Mouse (Mus musculus) CH12.LX (cell line): Measurements from ENCODE around the gene Gm45233. TPM values are rescaled to one million over a fixed set of nuclear protein-coding genes. Genes with fewer than 3 reads are reported as not detected.

Source experiments
- DNase-seq: peaks from one replicate; pipeline ENCODE4 v3.0.0-alpha.2; 2013; ENCODE audit errors: extremely low read depth
- H3K27ac ChIP-seq: 2 replicates; pipeline ENCODE4 v1.5.1; 2012; ENCODE audit warnings: low read depth, mild to moderate bottlenecking, control low read depth, moderate library complexity; ENCODE audit not compliant: insufficient read depth
- H3K27me3 ChIP-seq: replicated peaks from 2 replicates; pipeline ENCODE3; 2012; ENCODE audit warnings: inconsistent platforms
- H3K36me3 ChIP-seq, 2 experiments: replicated peaks in 1 of 2; 2 replicates each; pipeline versions ENCODE3 to v1.6.1; 2012; ENCODE audit warnings: inconsistent platforms in 1 of 2, low read length in 1 of 2, mild to moderate bottlenecking in 1 of 2, mixed read lengths in 1 of 2, moderate library complexity in 1 of 2; ENCODE audit not compliant: control insufficient read depth in 1 of 2, insufficient read depth in 1 of 2
- H3K4me1 ChIP-seq, 2 experiments: 2 replicates each; pipeline ENCODE4 v1.6.1; 2012; ENCODE audit warnings: inconsistent platforms in 1 of 2, moderate library complexity in 1 of 2; ENCODE audit not compliant: insufficient read depth in 2 of 2, control insufficient read depth in 1 of 2
- H3K4me2 ChIP-seq: 2 replicates; pipeline ENCODE4 v1.6.1; 2012; ENCODE audit warnings: low read depth, mild to moderate bottlenecking, control low read depth; ENCODE audit not compliant: poor library complexity, insufficient read depth, severe bottlenecking
- H3K4me3 ChIP-seq, 3 experiments: fragments of 150-350 bp in 1 of 3; sonication (generic) in 1 of 3; replicated peaks in 1 of 3; 2 replicates each; pipeline versions ENCODE3 to v1.5.1; 2011 to 2012; ENCODE audit warnings: low read depth in 2 of 3, low read length in 2 of 3, mild to moderate bottlenecking in 2 of 3, moderate library complexity in 2 of 3, control low read depth in 1 of 3, improper control_type of control experiment in 1 of 3, inconsistent platforms in 1 of 3, mixed read lengths in 1 of 3; ENCODE audit not compliant: poor library complexity in 1 of 3
- H3K79me2 ChIP-seq: replicated peaks from 2 replicates; pipeline ENCODE4 v1.6.1; 2012; ENCODE audit warnings: mild to moderate bottlenecking, moderate library complexity; ENCODE audit not compliant: control insufficient read depth, poor library complexity, insufficient read depth, severe bottlenecking; ENCODE audit errors: extremely low read depth
- H3K9ac ChIP-seq: 2 replicates; pipeline ENCODE4 v1.6.1; 2012; ENCODE audit warnings: low read depth, mild to moderate bottlenecking, control low read depth, moderate library complexity; ENCODE audit not compliant: insufficient read depth
- H3K9me3 ChIP-seq: replicated peaks from 2 replicates; pipeline ENCODE3; 2012; ENCODE audit warnings: low read length, inconsistent platforms, mixed read lengths
- BHLHE40 ChIP-seq: IDR thresholded peaks from 2 replicates; pipeline ENCODE4 v1.6.1; 2011; ENCODE audit warnings: mild to moderate bottlenecking, low read depth, low read length, improper control_type of control experiment
- CHD1 ChIP-seq: IDR thresholded peaks from 2 replicates; pipeline ENCODE4 v1.6.1; 2012; ENCODE audit warnings: low read depth, low read length, improper control_type of control experiment, inconsistent platforms
- CHD2 ChIP-seq: IDR thresholded peaks from 2 replicates; pipeline ENCODE4 v1.6.1; 2011; ENCODE audit warnings: low read length, improper control_type of control experiment
- CTCF ChIP-seq, 2 experiments: IDR thresholded peaks in 1 of 2; conservative IDR thresholded peaks in 1 of 2; 2 replicates each; pipeline ENCODE4 v1.5.1; 2011 to 2012; ENCODE audit warnings: low read depth in 2 of 2, low read length in 2 of 2, improper control_type of control experiment in 1 of 2, inconsistent platforms in 1 of 2, mild to moderate bottlenecking in 1 of 2, moderate library complexity in 1 of 2
- E2F4 ChIP-seq: IDR thresholded peaks from 2 replicates; pipeline ENCODE4 v1.6.1; 2011; ENCODE audit warnings: low read depth, low read length, improper control_type of control experiment; ENCODE audit not compliant: insufficient replicate concordance
- EP300 ChIP-seq: IDR thresholded peaks from 2 replicates; pipeline ENCODE4 v1.6.1; 2011; ENCODE audit warnings: low read length, improper control_type of control experiment
- ETS1 ChIP-seq: conservative IDR thresholded peaks from 2 replicates; pipeline ENCODE4 v1.6.1; 2012; ENCODE audit warnings: low read depth, mild to moderate bottlenecking, inconsistent platforms, low read length, improper control_type of control experiment, moderate library complexity
- GABPA ChIP-seq: IDR thresholded peaks from 2 replicates; pipeline ENCODE4 v1.6.1; 2012; ENCODE audit warnings: low read depth, low read length, improper control_type of control experiment, inconsistent platforms; ENCODE audit not compliant: insufficient replicate concordance
- IRF4 ChIP-seq: IDR thresholded peaks from 2 replicates; pipeline ENCODE4 v1.6.1; 2014; ENCODE audit warnings: low read depth, mild to moderate bottlenecking, inconsistent platforms, low read length, improper control_type of control experiment
- JUN ChIP-seq: IDR thresholded peaks from 2 replicates; pipeline ENCODE4 v1.6.1; 2011; ENCODE audit warnings: low read depth, mild to moderate bottlenecking, low read length, improper control_type of control experiment, moderate library complexity; ENCODE audit not compliant: insufficient read depth
- JUND ChIP-seq: conservative IDR thresholded peaks from 2 replicates; pipeline ENCODE4 v1.6.1; 2011; ENCODE audit warnings: low read depth, low read length, improper control_type of control experiment
- KAT2A ChIP-seq: IDR thresholded peaks from 2 replicates; pipeline ENCODE4 v1.6.1; 2012; ENCODE audit warnings: low read length, improper control_type of control experiment, inconsistent platforms; ENCODE audit not compliant: insufficient replicate concordance
- MAFK ChIP-seq: IDR thresholded peaks from 2 replicates; pipeline ENCODE4 v1.6.1; 2011; ENCODE audit warnings: low read length, improper control_type of control experiment; ENCODE audit not compliant: insufficient replicate concordance
- MAX ChIP-seq: IDR thresholded peaks from 2 replicates; pipeline ENCODE4 v1.6.1; 2011; ENCODE audit warnings: low read length, improper control_type of control experiment
- MAZ ChIP-seq: IDR thresholded peaks from 2 replicates; pipeline ENCODE4 v1.6.1; 2012; ENCODE audit warnings: low read depth, mild to moderate bottlenecking, inconsistent platforms, low read length, improper control_type of control experiment, moderate library complexity
- MYC ChIP-seq: IDR thresholded peaks from 2 replicates; pipeline ENCODE4 v1.6.1; 2011; ENCODE audit warnings: low read depth, mild to moderate bottlenecking, improper control_type of control experiment, low read length
- NELFE ChIP-seq: IDR thresholded peaks from 2 replicates; pipeline ENCODE4 v1.6.1; 2011; ENCODE audit warnings: low read depth, low read length, improper control_type of control experiment
- NRF1 ChIP-seq: IDR thresholded peaks from 2 replicates; pipeline ENCODE4 v1.6.1; 2014; ENCODE audit warnings: low read depth, mild to moderate bottlenecking, inconsistent platforms, low read length, improper control_type of control experiment, moderate library complexity
- PAX5 ChIP-seq: IDR thresholded peaks from 2 replicates; pipeline ENCODE4 v1.6.1; 2012; ENCODE audit warnings: low read length, inconsistent platforms, mixed read lengths
- RAD21 ChIP-seq: IDR thresholded peaks from 2 replicates; pipeline ENCODE4 v1.6.1; 2011; ENCODE audit warnings: low read depth, mild to moderate bottlenecking, low read length, improper control_type of control experiment, moderate library complexity
- RCOR1 ChIP-seq: conservative IDR thresholded peaks from 2 replicates; pipeline ENCODE4 v1.6.1; 2012; ENCODE audit warnings: low read depth, mild to moderate bottlenecking, inconsistent platforms, low read length, improper control_type of control experiment
- SMC3 ChIP-seq: IDR thresholded peaks from 2 replicates; pipeline ENCODE4 v1.6.1; 2011; ENCODE audit warnings: low read depth, low read length, improper control_type of control experiment
- TBP ChIP-seq: conservative IDR thresholded peaks from 2 replicates; pipeline ENCODE4 v1.6.1; 2011; ENCODE audit warnings: low read depth, low read length, improper control_type of control experiment
- TCF12 ChIP-seq: IDR thresholded peaks from 2 replicates; pipeline ENCODE4 v1.6.1; 2014; ENCODE audit warnings: low read depth, mild to moderate bottlenecking, inconsistent platforms, low read length, improper control_type of control experiment
- UBTF ChIP-seq: IDR thresholded peaks from 2 replicates; pipeline ENCODE4 v1.6.1; 2012; ENCODE audit warnings: low read depth, mild to moderate bottlenecking, inconsistent platforms, low read length, improper control_type of control experiment, moderate library complexity
- USF1 ChIP-seq: IDR thresholded peaks from 2 replicates; pipeline ENCODE4 v1.6.1; 2014; ENCODE audit warnings: low read depth, mild to moderate bottlenecking, inconsistent platforms, low read length, improper control_type of control experiment
- ZKSCAN1 ChIP-seq: IDR thresholded peaks from 2 replicates; pipeline ENCODE4 v1.6.1; 2012; ENCODE audit warnings: low read depth, inconsistent platforms, low read length, improper control_type of control experiment, borderline replicate concordance
- ZMIZ1 ChIP-seq: IDR thresholded peaks from 2 replicates; pipeline ENCODE4 v1.6.1; 2012; ENCODE audit warnings: low read depth, mild to moderate bottlenecking, inconsistent platforms, low read length, improper control_type of control experiment
- ZNF384 ChIP-seq: IDR thresholded peaks from 2 replicates; pipeline ENCODE4 v1.6.1; 2012; ENCODE audit warnings: low read depth, low read length, improper control_type of control experiment, inconsistent platforms
- dilution Hi-C: fragments of 300-500 bp; cut with MboI; formaldehyde crosslinking; loops from 2 replicates; pipeline ENCODE4 v1.14.3; 2020; ENCODE audit warnings: low sequenced_read_pairs; ENCODE audit not compliant: extremely low pct_unique_long_range_greater_than_20kb, extremely low pct_ligation_motif_present
- in situ Hi-C: fragments of 300-500 bp; cut with MboI; formaldehyde crosslinking; loops from 3 replicates; pipeline ENCODE4 v1.14.3; 2019; ENCODE audit warnings: low sequenced_read_pairs, low pct_ligation_motif_present, low pct_unique_long_range_greater_than_20kb, mixed read lengths
- polyA plus RNA-seq: library from polyadenylated mRNA; unstranded; fragments of >175 nt; gene quantifications from 2 replicates; pipeline ENCODE4 v1.2.1, GENCODE M21; 2012; ENCODE audit warnings: low read depth; ENCODE audit not compliant: insufficient read length
- total RNA-seq, 2 experiments: library from RNA; depleted of rRNA; stranded (reverse); fragments of 300-350 nt in 1 of 2; fragments of >200 nt in 1 of 2; gene quantifications; 2 replicates each; pipeline ENCODE4 v1.2.3; 2012 to 2014

Gm45233 gene
- total and polyA plus RNA-seq, 3 experiments = 0.66 TPM; not detected in 2

DNA sequence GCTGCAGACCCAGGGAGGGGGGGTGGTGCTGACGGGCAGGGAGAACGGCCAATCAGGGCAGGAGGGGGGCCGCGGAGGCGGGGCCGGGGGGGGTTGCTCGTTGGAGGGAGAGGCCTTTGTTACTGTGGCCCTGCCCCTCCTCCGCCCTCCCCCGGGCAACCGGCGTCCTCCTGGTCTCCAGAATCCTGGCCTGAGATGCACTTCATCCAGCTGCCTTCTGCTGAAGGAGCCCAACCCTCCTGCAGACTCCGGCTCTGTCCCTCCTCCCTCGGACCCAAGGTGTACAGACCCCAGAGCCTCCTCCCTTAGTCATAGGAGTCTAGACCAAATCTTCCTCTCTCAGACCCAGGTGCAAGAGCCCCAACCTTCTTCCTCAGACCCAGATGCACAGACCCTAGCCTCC is 46.3 kb downstream of the Gm45233 start (continued):
- TF ChIP-seq BHLHE40 (no peak), ZKSCAN1 (no peak)

DNA sequence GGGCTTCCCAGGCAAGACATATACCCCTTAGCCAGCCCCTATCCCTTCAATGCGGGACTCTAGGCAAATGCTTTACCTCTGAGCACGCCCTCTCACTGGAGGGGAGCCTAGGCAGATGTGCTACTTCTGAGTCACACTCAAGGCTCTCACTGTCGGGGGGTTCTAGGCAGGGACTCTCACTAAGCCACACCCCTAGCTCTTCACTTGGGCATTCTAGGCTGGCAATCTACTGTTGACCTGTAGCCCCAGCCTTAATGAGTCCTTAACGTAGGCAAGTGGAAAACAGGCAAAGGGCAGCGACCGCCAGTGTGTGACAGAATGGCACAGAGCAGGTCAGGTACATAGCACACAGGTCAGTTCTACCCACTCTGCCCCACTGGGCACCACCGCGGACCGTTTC is 46.9 kb downstream of the Gm45233 start:
- Histone ChIP-seq H3K27me3 (peaks cover 81% of the 10 kb centered on the region), H3K9me3 (peaks cover 2% of the 10 kb centered on the region), H3K4me1 (peaks cover 0 to 9% of the 10 kb centered on the region in 2 experiments; a peak in 1 of 4 replicates), H3K27ac (no peak overlapping the region), H3K4me3 (no peak overlapping the region), H3K9ac (no peak overlapping the region), H3K79me2 (no peaks in the 10 kb centered on the region), H3K36me3 (no peaks in the 10 kb centered on the region), H3K4me2 (no peak overlapping the region)
- TF ChIP-seq IRF4 (no peak), MAZ (no peak), JUND (no peak), JUN (no peak), EP300 (no peak), RAD21 (no peak), MAX (no peak), CTCF (conservative IDR thresholded peaks at IDR 0.05 in 1 of 2, IDR thresholded peaks at IDR 0.05 in 1 of 2; ENCODE audit: low read depth in 2 of 2, low read length in 2 of 2) (no peak), GABPA (no peak), ZMIZ1 (no peak)
- in situ Hi-C loops = loop anchor here (25.0 kb wide), 1 partner anchor 296 kb away; the partner anchor contains the start of genes Klk10, Klk8 and Klk9
- dilution Hi-C loops = no loop called here
- no peak for DNase-seq

DNA sequence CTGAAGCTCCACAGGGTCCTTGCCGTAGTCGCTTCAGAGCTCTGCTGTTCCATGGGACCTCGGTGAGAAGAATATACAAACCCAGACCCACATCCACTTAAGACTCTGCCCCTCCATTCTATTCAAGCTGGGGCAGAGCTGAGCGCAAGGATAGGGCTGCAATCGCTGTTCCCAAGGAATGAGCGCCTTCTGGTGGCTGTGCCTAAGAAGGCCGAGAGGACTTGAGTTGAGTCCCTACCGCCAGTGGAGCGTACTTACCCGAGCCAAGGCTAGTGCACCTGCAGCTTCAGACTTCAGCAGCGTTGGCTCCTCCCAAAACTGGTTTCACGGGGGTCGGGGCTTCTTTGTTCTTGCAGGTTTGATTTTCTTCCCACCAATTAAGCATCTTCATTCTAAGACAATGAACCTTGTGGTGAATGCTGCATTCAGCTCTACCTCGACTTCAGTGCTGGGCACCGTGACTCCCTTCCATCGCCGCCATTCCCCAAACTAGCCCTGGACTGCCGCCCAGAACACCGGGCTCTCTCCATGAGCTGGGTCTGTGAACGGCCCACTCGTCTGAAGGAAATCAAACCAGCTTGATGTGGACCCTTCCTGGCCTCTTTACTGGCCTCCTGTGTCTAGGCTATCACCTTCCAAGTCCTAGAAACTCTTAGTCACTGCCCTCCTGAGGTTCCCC is 51.6 kb downstream of the Gm45233 start:
- H3K27me3 ChIP-seq = peaks cover 51% of the 10 kb centered on the region
- peak; percentile 58 for DNase-seq
- no peak overlapping the region for H3K27ac ChIP-seq
- H3K4me1 ChIP-seq = no peaks in the 10 kb centered on the region
- in situ Hi-C loops = loop anchor here (25.0 kb wide), 1 partner anchor 292 kb away; the partner anchor contains the start of genes Klk10, Klk8 and Klk9
- no peaks in the 10 kb centered on the region for H3K79me2 ChIP-seq
- H3K36me3 ChIP-seq = no peaks in the 10 kb centered on the region
- H3K4me3 ChIP-seq = no peak overlapping the region
- H3K4me2 ChIP-seq = no peak overlapping the region
- H3K9ac ChIP-seq = no peak overlapping the region
- H3K9me3 ChIP-seq = peaks cover 10% of the 10 kb centered on the region
- dilution Hi-C loops = no loop called here
- TF ChIP-seq CHD2 (no peak), TCF12 (no peak), RCOR1 (no peak), E2F4 (no peak), MAFK (no peak), NRF1 (no peak), CHD1 (no peak), USF1 (no peak), UBTF (no peak), ETS1 (no peak), RAD21 (peak; percentile 76), ZMIZ1 (no peak), CTCF (conservative IDR thresholded peaks at IDR 0.05 in 1 of 2, IDR thresholded peaks at IDR 0.05 in 1 of 2; ENCODE audit: low read depth in 2 of 2, low read length in 2 of 2) (peak; percentile 14 to 83; a peak in 3 of 4 replicates), NELFE (no peak), ZNF384 (no peak), SMC3 (peak; percentile 83), JUN (no peak), KAT2A (no peak), TBP (no peak), JUND (no peak), PAX5 (no peak), MYC (no peak), EP300 (no peak)
